Mouse (Mus musculus) hindbrain, embryonic 11.5 days (tissue): ENCODE data around the gene Map4k3. TPM values are rescaled to one million over a fixed set of nuclear protein-coding genes. Genes with fewer than 3 reads are reported as not detected.

Experiments used
- ATAC-seq: fragments of 200-750 bp; cut with Nextera tagmentation; 2 replicates; pipeline ENCODE4 v1.8.0; 2017; ENCODE audit warnings: mild to moderate bottlenecking, moderate TSS enrichment, moderate library complexity; ENCODE audit not compliant: low FRiP score
- DNase-seq: peaks from one replicate; pipeline ENCODE4 v3.0.0-alpha.2; 2015; ENCODE audit warnings: low spot score
- H3K27ac ChIP-seq: fragments of 300-500 bp; sonication (generic); 2 replicates; pipeline ENCODE4 v1.5.1; 2014; ENCODE audit warnings: mild to moderate bottlenecking, low read depth, low read length
- H3K27me3 ChIP-seq: fragments of 300-500 bp; sonication (generic); 2 replicates; pipeline ENCODE4 v1.6.1; 2014; ENCODE audit warnings: mild to moderate bottlenecking, low read length, moderate library complexity, mixed read lengths; ENCODE audit not compliant: control insufficient read depth, insufficient read depth
- H3K36me3 ChIP-seq: fragments of 300-500 bp; sonication (generic); 2 replicates; pipeline ENCODE4 v1.6.1; 2014; ENCODE audit warnings: mild to moderate bottlenecking, low read length, moderate library complexity, mixed read lengths; ENCODE audit not compliant: control insufficient read depth, insufficient read depth
- H3K4me1 ChIP-seq: fragments of 300-500 bp; sonication (generic); replicated peaks from 2 replicates; pipeline ENCODE4 v1.6.1; 2014; ENCODE audit warnings: low read length, mixed read lengths; ENCODE audit not compliant: control insufficient read depth, insufficient read depth
- H3K4me2 ChIP-seq: fragments of 300-500 bp; sonication (generic); replicated peaks from 2 replicates; pipeline ENCODE4 v1.6.1; 2014; ENCODE audit warnings: mild to moderate bottlenecking, low read depth, low read length
- H3K4me3 ChIP-seq: fragments of 300-500 bp; sonication (generic); 2 replicates; pipeline ENCODE4 v1.5.1; 2014; ENCODE audit warnings: low read depth, low read length
- H3K9ac ChIP-seq: fragments of 300-500 bp; sonication (generic); 2 replicates; pipeline ENCODE4 v1.6.1; 2014; ENCODE audit warnings: low read depth, low read length
- H3K9me3 ChIP-seq: fragments of 300-500 bp; sonication (generic); 2 replicates; pipeline ENCODE4 v1.6.1; 2016; ENCODE audit warnings: low read length; ENCODE audit not compliant: control insufficient read depth
- WGBS: fragments of 180-500 bp; shearing (Covaris S2); extraction: QIAGEN DNeasy Blood & Tissue Kit; methylation state at CpG from one replicate; pipeline ENCODE4 v1.1.7; 2014; 5-methylcytosine and 5-hydroxymethylcytosine counted together
- polyA plus RNA-seq: library from polyadenylated mRNA; unstranded; fragments of >200 nt; fragmentation: Nextera tagmentation; extraction: Ambion mirVana; gene quantifications from 2 replicates; pipeline ENCODE4 v1.2.1, GENCODE M21; 2014

Map4k3 gene
- polyA plus RNA-seq, 1 experiment from 2014 or later, result 27.5 TPM

- Histone ChIP-seq H3K4me1 (no peaks in the 10 kb centered on the region), H3K27me3 (no peaks in the 10 kb centered on the region), H3K36me3 (no peaks in the 10 kb centered on the region), H3K27ac (no peak overlapping the region), H3K4me2 (no peak overlapping the region), H3K9ac (no peak overlapping the region), H3K4me3 (no peak overlapping the region), H3K9me3 (no peaks in the 10 kb centered on the region)
- ATAC-seq, result no peak
- WGBS, result 92% methylated on average over 14 of the region's 14 CpGs
- no peak for DNase-seq
Measured at GRCm38 (mm10) chr17:80644983-80645693, 83.1 kb downstream of the Map4k3 start.

GRCm38 (mm10) chr17:80644567-80644966 is 83.7 kb downstream of the Map4k3 start:
- DNase-seq (no peak), ATAC-seq (no peak)
- Histone ChIP-seq H3K9ac (no peak overlapping the region), H3K27ac (no peak overlapping the region), H3K4me2 (no peak overlapping the region), H3K36me3 (no peaks in the 10 kb centered on the region), H3K27me3 (no peaks in the 10 kb centered on the region), H3K4me3 (no peak overlapping the region), H3K9me3 (no peaks in the 10 kb centered on the region), H3K4me1 (no peaks in the 10 kb centered on the region)
- WGBS, result 73% methylated on average over 13 of the region's 13 CpGs

GRCm38 (mm10) chr17:80638121-80638520 is 90.2 kb downstream of the Map4k3 start:
- H3K4me3 ChIP-seq, result no peak overlapping the region
- WGBS, result 69% methylated on average over 8 of the region's 8 CpGs
- H3K4me1 ChIP-seq, result no peaks in the 10 kb centered on the region
- no peaks in the 10 kb centered on the region for H3K9me3 ChIP-seq
- no peaks in the 10 kb centered on the region for H3K36me3 ChIP-seq
- no peak overlapping the region for H3K4me2 ChIP-seq
- DNase-seq (no peak), ATAC-seq (no peak)
- no peaks in the 10 kb centered on the region for H3K27me3 ChIP-seq
- H3K9ac ChIP-seq, result no peak overlapping the region
- no peak overlapping the region for H3K27ac ChIP-seq

- H3K9ac ChIP-seq, result no peak overlapping the region
- H3K4me2 ChIP-seq, result no peak overlapping the region
- DNase-seq (no peak), ATAC-seq (no peak)
- WGBS, result 90% methylated on average over 1 of the region's 1 CpGs
- H3K4me3 ChIP-seq, result no peak overlapping the region
- H3K27me3 ChIP-seq, result no peaks in the 10 kb centered on the region
- H3K9me3 ChIP-seq, result no peaks in the 10 kb centered on the region
- no peak overlapping the region for H3K27ac ChIP-seq
- no peaks in the 10 kb centered on the region for H3K36me3 ChIP-seq
- H3K4me1 ChIP-seq, result no peaks in the 10 kb centered on the region
Measured at GRCm38 (mm10) chr17:80635794-80636193, 92.5 kb downstream of the Map4k3 start.

- no peak for ATAC-seq
- 92% methylated on average over 5 of the region's 5 CpGs for WGBS
- Histone ChIP-seq H3K4me2 (no peak overlapping the region), H3K36me3 (no peaks in the 10 kb centered on the region), H3K4me3 (no peak overlapping the region), H3K9me3 (no peaks in the 10 kb centered on the region), H3K27me3 (no peaks in the 10 kb centered on the region), H3K9ac (no peak overlapping the region), H3K27ac (no peak overlapping the region), H3K4me1 (no peaks in the 10 kb centered on the region)
- no peak for DNase-seq
Measured at GRCm38 (mm10) chr17:80632846-80633245, 95.4 kb downstream of the Map4k3 start.

- H3K27me3 ChIP-seq, result no peaks in the 10 kb centered on the region
- no peaks in the 10 kb centered on the region for H3K9me3 ChIP-seq
- no peak overlapping the region for H3K4me3 ChIP-seq
- no peak overlapping the region for H3K4me2 ChIP-seq
- no peak overlapping the region for H3K27ac ChIP-seq
- no peak overlapping the region for H3K9ac ChIP-seq
- ATAC-seq, result no peak
- H3K36me3 ChIP-seq, result no peaks in the 10 kb centered on the region
- no peaks in the 10 kb centered on the region for H3K4me1 ChIP-seq
- WGBS, result 97% methylated on average over 4 of the region's 4 CpGs
- no peak for DNase-seq
Measured at GRCm38 (mm10) chr17:80632354-80632753, 95.9 kb downstream of the Map4k3 start.

- Histone ChIP-seq H3K4me1 (no peaks in the 10 kb centered on the region), H3K36me3 (no peaks in the 10 kb centered on the region), H3K27ac (no peak overlapping the region), H3K4me2 (no peak overlapping the region), H3K27me3 (no peaks in the 10 kb centered on the region), H3K9ac (no peak overlapping the region), H3K4me3 (no peak overlapping the region), H3K9me3 (no peaks in the 10 kb centered on the region)
- DNase-seq (no peak), ATAC-seq (no peak)
- WGBS, result 92% methylated on average over 3 of the region's 3 CpGs
Measured at GRCm38 (mm10) chr17:80631028-80631427, 97.3 kb downstream of the Map4k3 start.

- no peak overlapping the region for H3K27ac ChIP-seq
- H3K27me3 ChIP-seq, result no peaks in the 10 kb centered on the region
- no peak for DNase-seq
- no peaks in the 10 kb centered on the region for H3K36me3 ChIP-seq
- no peaks in the 10 kb centered on the region for H3K9me3 ChIP-seq
- H3K9ac ChIP-seq, result no peak overlapping the region
- ATAC-seq, result no peak
- no peaks in the 10 kb centered on the region for H3K4me1 ChIP-seq
- no peak overlapping the region for H3K4me2 ChIP-seq
- no peak overlapping the region for H3K4me3 ChIP-seq
Measured at GRCm38 (mm10) chr17:80624979-80625378, 103.3 kb downstream of the Map4k3 start.

- Histone ChIP-seq H3K27me3 (no peaks in the 10 kb centered on the region), H3K4me1 (no peaks in the 10 kb centered on the region), H3K4me3 (no peak overlapping the region), H3K27ac (no peak overlapping the region), H3K4me2 (no peak overlapping the region), H3K9me3 (no peaks in the 10 kb centered on the region), H3K36me3 (no peaks in the 10 kb centered on the region), H3K9ac (no peak overlapping the region)
- no peak for DNase-seq
- WGBS, result 92% methylated on average over 4 of the region's 4 CpGs
- no peak for ATAC-seq
Measured at GRCm38 (mm10) chr17:80621691-80622090, 106.6 kb downstream of the Map4k3 start.
